Mouse (Mus musculus) adrenal gland, adult 8-10 months (tissue): ENCODE measurements around the gene Prrg3. TPM values are rescaled to one million over a fixed set of nuclear protein-coding genes. Genes with fewer than 3 reads are reported as not detected.

Experiments used
- total RNA-seq, 4 experiments: library from RNA; stranded (reverse); gene quantifications; 2 replicates each; pipeline ENCODE4 v1.2.4; 2022

Gene Prrg3
- total RNA-seq, 4 experiments from 2014 or later = 14.0 to 22.6 (median 19.8) TPM

Other genes starting within 250 kb of the Prrg3 start
- 10 to 100 TPM; 38.8 to 54.3 (median 46.6) TPM for gene Vma21, start 146.7 kb upstream of the Prrg3 start, total RNA-seq
- gene Gm1141, start 41.6 kb upstream of the Prrg3 start, total RNA-seq = under 1 TPM; 0.29 to 0.73 (median 0.63) TPM
- gene Fate1, start 10.4 kb downstream of the Prrg3 start, total RNA-seq = under 1 TPM in 2 of 4 experiments, not detected in 2; 0.26 to 0.35 TPM
- gene Cnga2, start 29.2 kb downstream of the Prrg3 start, total RNA-seq = under 1 TPM in 3 of 4 experiments, not detected in 1; 0.09 to 0.15 (median 0.11) TPM